Mouse (Mus musculus) left cerebral cortex, postnatal 10 days (tissue): Measurements from ENCODE around the gene Mpdz. TPM values are rescaled to one million over a fixed set of nuclear protein-coding genes. Genes with fewer than 3 reads are reported as not detected.

Experiments
- DNase-seq, 2 experiments: peaks; one replicate each; pipeline ENCODE4 v3.0.0; 2021 to 2022; ENCODE audit warnings: low spot score in 2 of 2, mixed read lengths in 1 of 2; ENCODE audit errors: extremely low spot score in 1 of 2
- intact Hi-C: fragments of 180-260 bp; cut with DNase I; formaldehyde crosslinking; loops from one replicate; pipeline ENCODE4 v1.15.1; 2025
- total RNA-seq, 2 experiments: library from RNA; stranded (reverse); gene quantifications; 2 replicates each; pipeline ENCODE4 v1.2.3; 2021

Mpdz gene
- total RNA-seq, 2 experiments from 2014 or later: 35.7 to 38.6 TPM

DNA sequence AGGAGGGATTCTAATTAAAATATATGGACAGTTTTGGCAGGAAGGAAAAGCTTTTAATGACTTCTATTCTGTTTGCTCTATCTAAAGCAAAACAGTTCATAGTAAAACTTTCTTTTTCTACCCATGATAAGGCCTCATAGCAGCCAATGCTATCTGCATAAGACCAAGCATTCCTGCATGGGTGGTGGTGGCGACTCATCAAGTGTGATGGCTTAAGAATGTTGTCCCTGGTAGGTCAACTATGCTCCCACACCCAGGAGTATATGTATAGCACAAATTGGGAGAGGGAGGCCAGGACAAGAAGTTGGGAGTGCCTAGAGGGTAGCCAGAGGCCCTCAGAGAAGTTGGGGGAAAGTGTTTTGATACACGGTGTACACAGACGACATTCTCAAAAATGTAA is 140.6 kb downstream of the Mpdz start:
- intact Hi-C loops: no loop called here
- no peak for DNase-seq

DNA sequence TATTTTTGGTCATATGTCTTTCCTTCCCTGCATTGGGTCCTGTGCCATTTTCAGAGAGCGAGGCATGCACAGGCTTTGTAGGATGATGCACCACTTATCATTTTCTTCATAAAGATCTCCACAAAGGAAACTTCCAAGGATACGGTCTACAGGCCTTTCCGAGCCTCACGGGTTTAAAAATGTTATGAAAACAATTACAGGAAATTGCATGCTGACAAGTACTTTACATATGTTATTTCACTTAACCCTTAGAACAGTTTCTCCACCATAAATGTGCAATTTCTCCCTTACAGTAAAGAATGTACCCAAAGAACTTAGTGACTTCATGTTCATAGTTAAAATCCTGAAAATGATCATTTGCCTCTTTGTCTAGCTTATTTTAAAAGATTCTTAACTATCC is 144.2 kb downstream of the Mpdz start:
- no peak for DNase-seq

DNA sequence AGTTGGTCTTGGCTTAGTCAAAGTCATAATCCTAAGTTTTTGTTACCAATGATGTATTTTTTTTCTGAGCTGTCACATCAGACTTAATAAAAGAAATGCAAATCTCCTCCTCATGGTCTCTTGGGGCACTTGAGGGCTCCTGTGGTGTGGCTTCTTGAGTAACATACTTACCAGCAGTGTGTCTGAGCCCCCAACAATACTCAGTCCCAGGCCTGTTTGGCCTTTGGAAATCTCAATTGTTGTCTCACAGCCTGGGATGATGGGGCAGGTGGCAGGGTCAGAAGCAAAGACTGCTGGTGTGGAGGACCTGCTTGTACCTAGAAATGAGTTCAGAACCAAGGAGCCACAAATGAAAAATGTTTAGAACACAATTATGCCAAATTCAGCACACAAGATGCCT is 149.3 kb downstream of the Mpdz start:
- intact Hi-C loops: no loop called here
- no peak for DNase-seq

More for the DNA sequence above, 144.2 kb downstream of the Mpdz start:
- intact Hi-C loops: no loop called here

DNA sequence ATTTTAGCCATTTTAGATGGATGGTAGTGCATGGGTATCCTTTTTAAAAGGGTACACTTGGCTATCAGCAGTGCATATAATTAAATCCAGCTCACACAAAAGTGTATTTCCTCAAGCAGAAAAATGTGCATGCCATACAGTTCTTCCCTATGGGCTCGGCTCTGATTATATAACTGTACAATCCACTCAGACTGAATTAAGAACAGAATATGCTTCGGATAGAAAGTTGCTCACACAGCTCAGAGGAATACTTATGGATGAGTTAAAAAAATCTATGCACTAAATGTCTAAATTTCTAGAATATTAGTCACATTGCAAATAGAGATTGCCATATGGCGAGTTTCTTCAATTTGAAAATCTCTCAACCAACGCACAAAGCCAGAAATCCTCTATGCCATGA is 157.1 kb downstream of the Mpdz start:
- intact Hi-C loops: no loop called here
- DNase-seq: no peak

DNA sequence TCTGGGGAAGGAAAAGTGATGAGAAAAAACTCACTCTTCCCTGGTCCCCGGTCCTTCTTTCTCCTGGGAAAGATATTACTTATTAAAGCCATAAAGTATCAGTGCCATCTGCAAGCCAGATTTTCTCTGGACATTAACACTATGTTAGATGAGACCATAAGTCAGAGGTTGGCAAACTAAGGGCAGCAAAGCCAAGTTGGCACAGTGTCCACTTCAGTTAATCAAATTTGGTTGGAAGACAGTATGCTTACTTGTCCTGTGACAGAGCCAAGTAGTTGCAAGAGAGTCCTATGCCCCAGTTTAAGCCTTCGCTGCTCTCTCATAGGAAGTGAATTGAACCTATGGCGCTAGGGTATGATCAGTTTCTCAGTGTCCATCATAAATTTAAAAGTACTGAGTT is 159.0 kb downstream of the Mpdz start:
- intact Hi-C loops: no loop called here
- no peak for DNase-seq

DNA sequence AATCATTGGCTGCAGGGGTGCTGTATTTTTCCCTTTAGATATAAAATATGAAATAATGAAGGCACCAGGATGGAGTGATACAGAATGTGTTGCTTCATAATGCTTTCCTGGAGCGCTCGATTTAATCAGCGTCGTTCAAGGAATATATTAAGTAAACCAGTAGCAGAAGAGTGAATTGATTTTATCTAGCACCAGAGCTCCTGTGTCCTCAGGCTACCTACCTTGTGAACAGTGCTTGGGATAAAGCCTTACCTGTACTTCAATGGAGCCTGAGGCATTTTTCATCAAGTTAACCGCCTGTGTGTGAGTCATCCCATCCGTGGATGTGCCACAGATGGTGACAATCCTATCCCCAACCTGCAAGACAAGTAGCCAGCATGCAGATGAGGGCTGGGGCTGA is 159.5 kb downstream of the Mpdz start:
- intact Hi-C loops: no loop called here
- DNase-seq: no peak

DNA sequence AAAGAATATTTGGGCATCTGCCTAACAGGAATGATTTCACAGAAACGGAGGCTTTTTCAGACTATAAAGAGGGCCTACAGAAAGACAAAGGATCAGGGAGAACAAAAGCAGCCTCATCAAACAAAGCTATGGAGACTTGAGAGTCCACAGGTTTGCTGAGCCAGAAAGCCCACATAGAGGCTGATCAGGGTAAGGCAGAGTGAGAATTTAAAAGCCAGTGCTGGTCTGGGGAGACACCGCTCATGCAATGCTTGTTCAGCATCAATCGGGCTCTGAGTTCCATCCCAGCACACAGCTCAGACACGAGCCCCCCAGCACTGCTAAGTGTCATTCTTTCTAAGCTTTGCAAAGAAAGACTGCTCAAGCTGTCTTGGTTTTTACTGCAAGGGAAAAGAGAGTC is 162.5 kb downstream of the Mpdz start:
- DNase-seq: no peak
- intact Hi-C loops: no loop called here

DNA sequence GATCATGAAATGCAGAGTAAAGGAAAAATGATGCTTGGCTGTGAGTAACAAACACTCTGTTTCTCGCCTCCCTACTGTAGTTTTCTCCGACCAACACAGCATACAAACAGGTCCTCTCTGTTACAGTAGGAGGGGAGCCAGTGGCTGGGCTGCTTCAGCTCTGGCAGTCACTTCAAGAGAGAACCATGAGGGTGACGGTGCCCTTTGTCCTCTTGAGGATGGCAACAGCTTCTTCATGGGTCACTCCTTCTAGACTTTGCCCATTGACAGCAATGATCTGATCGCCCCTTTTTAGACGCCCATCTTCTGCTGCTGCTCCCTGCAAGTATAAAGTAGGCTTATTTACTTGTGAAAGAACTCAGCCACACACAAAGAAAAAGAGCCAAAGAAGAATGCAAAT is 163.2 kb downstream of the Mpdz start:
- intact Hi-C loops: no loop called here

DNA sequence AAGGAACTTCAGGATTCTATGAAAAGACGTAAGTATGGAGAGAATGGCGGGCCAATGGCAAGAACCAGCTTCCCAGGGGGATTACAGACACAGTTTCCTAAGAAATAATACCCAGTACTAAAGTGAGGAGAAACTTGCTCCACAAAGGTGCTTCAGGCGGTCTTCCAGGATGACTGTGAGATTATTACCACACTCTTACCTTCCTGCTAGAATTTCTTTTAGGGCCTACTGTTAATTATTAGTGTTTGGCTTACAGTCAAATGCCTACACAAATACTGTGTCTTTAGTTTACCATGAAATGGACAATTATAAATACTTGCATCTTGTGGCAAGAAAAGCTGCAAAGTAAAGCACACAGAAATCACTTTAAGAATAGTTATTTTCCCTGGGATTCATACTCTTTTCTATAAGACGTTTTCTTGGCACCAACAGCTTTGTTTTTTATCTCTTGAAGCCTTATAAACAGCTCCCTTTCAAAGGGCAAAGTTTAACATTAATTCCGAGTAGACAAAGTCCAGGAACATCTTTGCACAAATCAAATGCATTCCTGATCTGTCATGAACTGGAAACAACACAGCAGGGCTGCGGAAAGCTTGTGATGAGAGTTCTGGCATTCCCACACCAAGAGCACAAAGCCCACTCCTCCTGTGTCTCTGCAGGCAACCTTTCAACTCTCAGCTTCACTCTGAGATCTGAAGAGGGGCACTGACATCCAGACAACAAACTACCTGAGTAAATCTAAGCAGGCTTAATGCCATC is 166.5 kb downstream of the Mpdz start:
- intact Hi-C loops: no loop called here
- no peak for DNase-seq

More for the DNA sequence above, 163.2 kb downstream of the Mpdz start:
- DNase-seq: no peak

DNA sequence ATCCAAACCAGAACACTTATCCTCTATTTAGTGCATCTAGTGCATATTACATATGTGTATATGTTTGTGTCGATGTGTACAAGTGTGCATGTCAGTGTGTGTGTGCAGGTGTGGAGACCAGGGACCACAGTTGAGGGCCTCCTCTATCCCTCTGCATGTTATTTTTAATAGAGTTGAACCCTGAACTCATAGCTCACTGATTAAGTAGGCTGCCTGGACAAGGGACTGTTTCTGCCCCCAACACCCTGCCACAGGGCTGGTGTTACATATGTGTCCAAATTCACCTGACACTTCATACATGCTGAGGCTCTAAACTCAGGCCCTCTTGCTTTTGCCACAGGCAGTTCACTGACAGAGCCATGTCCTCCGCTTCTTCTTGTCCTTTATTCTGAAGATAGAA is 169.5 kb downstream of the Mpdz start:
- intact Hi-C loops: no loop called here
- no peak for DNase-seq

DNA sequence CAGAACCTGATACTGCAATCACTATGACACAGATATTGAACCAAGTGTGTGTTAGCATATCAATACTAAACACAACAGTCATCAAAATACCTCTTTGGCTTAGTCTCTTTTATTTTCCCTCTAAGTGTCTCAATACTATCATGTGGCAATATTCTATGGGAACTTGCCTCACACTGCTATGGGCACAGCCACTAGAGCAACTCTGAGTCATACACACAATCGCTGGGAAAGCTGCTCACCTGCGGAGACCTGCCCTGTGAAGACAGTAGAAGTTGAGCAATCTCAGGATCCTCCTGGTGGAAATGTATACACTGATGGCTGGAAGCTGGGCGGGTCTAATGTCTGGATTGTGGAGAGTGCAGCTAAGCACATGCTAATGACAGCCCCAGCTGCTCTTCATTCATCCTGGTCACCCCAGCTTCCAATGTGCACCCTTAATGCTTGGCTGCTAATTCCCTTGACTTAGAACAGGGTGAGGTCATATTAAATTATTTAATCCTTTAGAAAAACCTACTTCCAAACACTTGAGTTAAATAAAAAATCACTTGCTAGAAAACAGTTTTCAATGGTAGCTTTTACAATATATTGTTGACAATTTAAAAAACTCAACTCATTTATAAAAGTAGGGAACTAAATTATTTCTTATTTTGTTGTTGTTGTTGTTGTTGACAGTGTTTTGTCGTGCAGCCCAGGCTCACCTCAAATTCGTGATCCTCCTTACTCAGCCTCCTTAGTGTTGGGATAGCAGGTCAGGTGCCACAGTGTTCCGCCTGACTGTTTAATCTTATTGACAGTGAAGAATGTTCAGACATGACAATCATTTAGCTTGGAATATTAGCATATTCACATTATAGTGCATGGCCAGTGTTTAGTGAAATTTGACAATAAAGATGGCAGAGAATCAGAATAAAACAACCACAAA is 189.5 kb downstream of the Mpdz start:
- intact Hi-C loops: loop anchor here (2.0 kb wide), 1 partner anchor 382 kb away; no protein-coding TSS in a partner anchor
- DNase-seq: no peak

DNA sequence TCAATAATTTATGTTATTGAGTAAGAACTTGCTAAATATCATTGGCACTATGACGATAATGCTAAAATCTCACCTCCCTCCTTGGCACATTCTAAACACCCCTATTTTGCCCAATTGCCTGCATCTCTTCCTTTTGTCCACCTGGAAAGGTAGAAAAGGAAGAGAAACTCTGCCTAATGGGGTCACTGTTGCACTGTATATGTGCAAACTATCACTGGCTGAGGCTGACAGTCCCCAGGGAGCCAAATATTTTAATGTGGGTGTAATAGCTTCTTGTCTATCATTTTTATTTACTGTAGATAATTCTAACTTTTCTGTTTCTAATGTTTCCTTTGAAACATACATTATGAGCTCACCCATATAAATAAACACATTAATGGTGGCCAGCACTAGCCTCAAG is 190.3 kb downstream of the Mpdz start:
- intact Hi-C loops: loop anchor here (2.0 kb wide), 1 partner anchor 382 kb away; no protein-coding TSS in a partner anchor
- DNase-seq: no peak

DNA sequence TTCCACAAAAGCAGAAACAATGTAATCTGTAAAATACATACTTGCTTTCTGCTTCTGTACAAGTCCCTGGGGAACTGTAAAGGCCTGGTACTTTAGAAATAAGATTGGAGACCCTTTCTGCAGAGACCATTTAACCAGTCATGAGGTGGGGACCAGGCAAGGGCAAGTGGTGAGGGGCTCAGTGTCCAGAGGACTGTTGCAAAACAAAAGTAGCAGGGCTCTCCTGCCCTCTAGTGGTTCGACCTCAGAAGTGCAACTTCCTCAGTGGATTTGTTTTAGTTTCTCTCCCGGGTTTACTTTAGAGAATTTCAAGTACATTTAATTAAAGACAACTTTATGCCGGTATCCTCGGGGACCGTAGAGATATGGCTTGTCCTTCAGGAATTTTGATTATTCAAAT is 190.7 kb downstream of the Mpdz start:
- peak in 1 of 2 experiments; percentile 38 for DNase-seq

DNA sequence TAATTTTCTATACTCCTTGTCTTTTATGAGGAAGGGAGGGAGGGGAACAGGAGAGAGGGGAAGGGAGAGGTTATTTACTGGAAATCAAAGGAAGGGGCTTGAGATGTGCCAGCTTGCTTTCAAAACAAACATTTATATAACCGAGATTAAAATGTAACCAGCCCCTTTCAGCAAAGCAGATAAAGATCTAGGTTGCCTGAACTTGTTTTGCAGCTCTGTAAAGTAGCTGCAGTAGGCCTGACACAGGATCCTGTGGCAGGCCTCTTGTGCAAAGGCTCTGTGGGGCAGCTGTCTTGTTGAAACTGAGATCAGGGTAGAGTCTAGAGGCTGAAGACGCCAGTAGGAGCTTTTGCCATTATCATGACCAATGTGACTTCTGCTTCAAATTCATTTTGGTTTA is 193.4 kb downstream of the Mpdz start:
- intact Hi-C loops: no loop called here
- no peak for DNase-seq

More for the DNA sequence above, 190.7 kb downstream of the Mpdz start:
- intact Hi-C loops: loop anchor here (2.0 kb wide), 2 partner anchors 73 to 381 kb away; no protein-coding TSS in a partner anchor

DNA sequence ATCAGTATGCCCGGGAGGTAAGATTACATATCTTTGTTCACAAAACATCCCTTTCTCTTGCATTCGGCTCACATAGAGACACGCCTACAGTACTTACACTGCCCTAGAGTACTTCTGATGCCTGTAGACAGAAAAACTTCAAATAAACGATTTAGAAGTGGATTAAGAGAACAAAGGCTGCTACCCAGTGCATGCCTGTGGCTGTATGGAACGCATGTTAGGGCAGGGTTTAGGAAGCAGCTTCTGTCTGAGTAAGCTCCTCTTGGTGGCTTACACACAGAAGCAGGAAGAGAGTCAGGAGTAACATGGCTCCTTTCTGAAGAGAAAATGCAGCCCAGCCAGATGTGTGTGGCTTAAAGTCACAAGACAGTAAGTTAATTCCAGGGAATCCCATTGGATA is 206.4 kb downstream of the Mpdz start:
- no peak for DNase-seq

More for the DNA sequence above, 206.4 kb downstream of the Mpdz start:
- intact Hi-C loops: no loop called here
